10 mouse cellular contexts compared by ENCODE assay signal in the genomic region with DNA sequence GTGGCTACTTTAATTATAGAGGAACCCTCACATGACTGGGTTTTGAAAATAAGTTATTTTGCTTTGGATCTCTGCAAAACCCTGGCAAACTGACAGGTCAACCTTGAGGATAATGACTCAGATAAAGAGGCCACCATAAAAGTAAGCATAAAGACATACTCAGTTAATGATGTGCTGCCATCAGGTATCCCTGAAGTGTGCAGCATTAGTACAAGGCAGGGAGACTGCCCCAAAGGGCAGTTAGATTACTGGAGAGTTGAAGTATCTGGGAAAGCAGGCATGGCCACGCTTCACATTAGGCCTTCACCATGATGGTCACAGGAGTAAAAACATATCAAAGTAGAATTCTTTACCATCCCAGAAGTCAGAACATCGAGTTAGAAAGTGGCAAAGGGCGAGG. TPM values are rescaled to one million over a fixed set of nuclear protein-coding genes. Genes with fewer than 3 reads are reported as not detected.
A peak's percentile ranks its signal among the peaks of the same experiment; 100 is the strongest.
DNase-seq lines count a peak whose midpoint lies in the region; ATAC-seq and TF ChIP-seq lines count a peak whose summit lies in the region.
"Had no signal": no experiment of that assay in that cellular context is flagged by ENCODE, and none has a peak within 500 bp of the region (broad histone marks: within the 10 kb centered on the region; RNA-seq: fewer than 3 reads in every experiment).

No protein-coding gene starts in this region.

- H3K4me1 ChIP-seq in liver, embryonic 11.5 days (replicated peaks; ENCODE audit: control insufficient read depth, insufficient read depth, low read length), result no peaks in the 10 kb centered on the region
- no peaks in the 10 kb centered on the region for H3K4me1 ChIP-seq in liver, postnatal 0 days (ENCODE audit: insufficient read depth)
- 0 out of 2 replicates have a peak, but pooled peaks cover 5% of the 10 kb centered on the region for H3K4me1 ChIP-seq in forebrain, embryonic 13.5 days
- H3K4me1 ChIP-seq in intestine, postnatal 0 days (replicated peaks; ENCODE audit: control insufficient read depth, insufficient read depth, low read length), result 0 out of 2 replicates have a peak, but pooled peaks cover 3% of the 10 kb centered on the region
- H3K4me1 ChIP-seq in neural tube, embryonic 15.5 days, result peaks cover 8% of the 10 kb centered on the region; the same call in 1 of the 2 replicates

- DNase-seq in liver, embryonic 11.5 days (ENCODE audit: low spot score), result no peak
- DNase-seq in liver, postnatal 0 days, result no peak
- DNase-seq in testis, postnatal 14 days (ENCODE audit: low spot score), result no peak
- DNase-seq in embryo, embryonic 11 days, result no peak
- DNase-seq: gastrocnemius, postnatal 10 days had no signal

- WGBS in liver, embryonic 11.5 days, result 67% methylated on average over 3 of the region's 3 CpGs
- WGBS in liver, postnatal 0 days (ENCODE audit: insufficient replicate concordance), result 71% methylated on average over 3 of the region's 3 CpGs
- 84% methylated on average over 3 of the region's 3 CpGs for WGBS in forebrain, embryonic 13.5 days
- WGBS in intestine, postnatal 0 days, result 41% methylated on average over 3 of the region's 3 CpGs
- WGBS in neural tube, embryonic 15.5 days, result 79% methylated on average over 3 of the region's 3 CpGs

- H3K27me3 ChIP-seq in liver, embryonic 11.5 days (replicated peaks; ENCODE audit: control insufficient read depth, insufficient read depth, low read length), result no peaks in the 10 kb centered on the region
- H3K27me3 ChIP-seq in liver, postnatal 0 days (ENCODE audit: insufficient read depth, low read length), result no peaks in the 10 kb centered on the region
- H3K27me3 ChIP-seq in forebrain, embryonic 13.5 days, result no peaks in the 10 kb centered on the region
- no peaks in the 10 kb centered on the region for H3K27me3 ChIP-seq in intestine, postnatal 0 days (replicated peaks; ENCODE audit: control insufficient read depth, insufficient read depth, low read length)
- peaks cover 3% of the 10 kb centered on the region; the same call in 1 of the 2 replicates for H3K27me3 ChIP-seq in neural tube, embryonic 15.5 days (replicated peaks)

- no peak for TF ChIP-seq CTCF in liver, postnatal 0 days (IDR thresholded peaks at IDR 0.05; ENCODE audit: low read depth)
- no peak for TF ChIP-seq CTCF in intestine, postnatal 0 days (IDR thresholded peaks at IDR 0.05; ENCODE audit: low read depth)

- H3K4me2 ChIP-seq in liver, embryonic 11.5 days, result peak overlapping the region; percentile 54; the same call in 1 of the 2 replicates
- no peak overlapping the region for H3K4me2 ChIP-seq in liver, postnatal 0 days (ENCODE audit: low read depth, low read length)
- H3K4me2 ChIP-seq in forebrain, embryonic 13.5 days, result peak overlapping the region; percentile 65
- peak overlapping the region; percentile 55 for H3K4me2 ChIP-seq in intestine, postnatal 0 days (replicated peaks; ENCODE audit: low read depth)
- peak overlapping the region; percentile 80 for H3K4me2 ChIP-seq in neural tube, embryonic 15.5 days

- no peaks in the 10 kb centered on the region for H3K9me3 ChIP-seq in liver, embryonic 11.5 days (ENCODE audit: control insufficient read depth, low read length)
- no peaks in the 10 kb centered on the region for H3K9me3 ChIP-seq in liver, postnatal 0 days (ENCODE audit: low read length)
- no peaks in the 10 kb centered on the region for H3K9me3 ChIP-seq in forebrain, embryonic 13.5 days (replicated peaks)
- H3K9me3 ChIP-seq in intestine, postnatal 0 days (ENCODE audit: control insufficient read depth), result no peaks in the 10 kb centered on the region
- H3K9me3 ChIP-seq in neural tube, embryonic 15.5 days (replicated peaks), result no peaks in the 10 kb centered on the region

- H3K9ac ChIP-seq in liver, embryonic 11.5 days (ENCODE audit: low read depth, low read length), result no peak overlapping the region
- no peak overlapping the region for H3K9ac ChIP-seq in liver, postnatal 0 days (replicated peaks)
- H3K9ac ChIP-seq in forebrain, embryonic 13.5 days, result no peak overlapping the region
- no peak overlapping the region for H3K9ac ChIP-seq in intestine, postnatal 0 days (ENCODE audit: low read depth, low read length)
- no peak overlapping the region for H3K9ac ChIP-seq in neural tube, embryonic 15.5 days (replicated peaks)

- H3K4me3 ChIP-seq in liver, embryonic 11.5 days (ENCODE audit: low read depth, low read length), result peak overlapping the region; percentile 39
- H3K4me3 ChIP-seq in liver, postnatal 0 days (ENCODE audit: low read depth, low read length), result no peak overlapping the region
- H3K4me3 ChIP-seq in forebrain, embryonic 13.5 days, result peak overlapping the region; percentile 42
- peak overlapping the region; percentile 41 for H3K4me3 ChIP-seq in intestine, postnatal 0 days (ENCODE audit: low read depth, low read length)
- H3K4me3 ChIP-seq in neural tube, embryonic 15.5 days (replicated peaks), result peak overlapping the region; percentile 50

- no peak for TF ChIP-seq EP300 in liver, postnatal 0 days (IDR thresholded peaks at IDR 0.05; ENCODE audit: low read depth)

- no peak overlapping the region for H3K27ac ChIP-seq in liver, embryonic 11.5 days (ENCODE audit: low read depth, low read length)
- H3K27ac ChIP-seq in liver, postnatal 0 days (ENCODE audit: low read depth), result no peak overlapping the region
- H3K27ac ChIP-seq in forebrain, embryonic 13.5 days, result no peak overlapping the region
- H3K27ac ChIP-seq in intestine, postnatal 0 days (ENCODE audit: low read depth, low read length), result no peak overlapping the region
- H3K27ac ChIP-seq in neural tube, embryonic 15.5 days (replicated peaks), result no peak overlapping the region
- H3K27ac ChIP-seq: left cerebral cortex, adult 2 months had no signal

- no peak for ATAC-seq in liver, embryonic 11.5 days (replicated peaks; ENCODE audit: low FRiP score)
- ATAC-seq in liver, postnatal 0 days, result no peak
- ATAC-seq in forebrain, embryonic 13.5 days, result no peak
- ATAC-seq in intestine, postnatal 0 days, result no peak
- ATAC-seq in neural tube, embryonic 15.5 days (ENCODE audit: low FRiP score), result no peak
- ATAC-seq in granulocyte monocyte progenitor cell, adult 5-6 weeks (replicated peaks; ENCODE audit: poor library complexity, severe bottlenecking), result no peak

- 0 out of 2 replicates have a peak, but pooled peaks cover 4% of the 10 kb centered on the region for H3K36me3 ChIP-seq in liver, embryonic 11.5 days (ENCODE audit: control insufficient read depth, insufficient read depth, low read length)
- no peaks in the 10 kb centered on the region for H3K36me3 ChIP-seq in liver, postnatal 0 days (replicated peaks; ENCODE audit: insufficient read depth, low read length)
- peaks cover 6% of the 10 kb centered on the region; the same call in 1 of the 2 replicates for H3K36me3 ChIP-seq in forebrain, embryonic 13.5 days (ENCODE audit: poor library complexity, severe bottlenecking)
- no peaks in the 10 kb centered on the region for H3K36me3 ChIP-seq in intestine, postnatal 0 days (ENCODE audit: control insufficient read depth, insufficient read depth)
- no peaks in the 10 kb centered on the region for H3K36me3 ChIP-seq in neural tube, embryonic 15.5 days

RNA-seq across cellular contexts. Expression of a gene that starts 1.3 kb away (rescaled TPM):
- polyA plus RNA-seq in liver, embryonic 11.5 days (2014; fragmentation: Nextera tagmentation; extraction: Ambion mirVana), result 43.0 and 43.4 TPM in 2 replicates
- 5.5 and 5.8 TPM in 2 replicates for polyA plus RNA-seq in liver, postnatal 0 days (2015; fragmentation: Nextera tagmentation; extraction: Ambion mirVana)
- polyA plus RNA-seq in forebrain, embryonic 13.5 days (2015; fragmentation: Nextera tagmentation; extraction: Ambion mirVana), result 62.8 and 63.5 TPM in 2 replicates
- 50.4 and 51.7 TPM in 2 replicates for polyA plus RNA-seq in intestine, postnatal 0 days (2015; fragmentation: Nextera tagmentation; extraction: Ambion mirVana)
- 59.3 and 62.5 TPM in 2 replicates for polyA plus RNA-seq in neural tube, embryonic 15.5 days (2015; fragmentation: Nextera tagmentation; extraction: Ambion mirVana)
- not detected in 2 replicates for total RNA-seq in granulocyte monocyte progenitor cell, adult 5-6 weeks (2014; fragmentation: Nextera tagmentation)
- total RNA-seq in granulocyte monocyte progenitor cell, adult 5-6 weeks (2017), result not detected in 2 replicates

RNA-seq across cellular contexts. Expression of a gene that starts 10.0 kb away (rescaled TPM):
- not detected in 2 replicates for polyA plus RNA-seq in liver, embryonic 11.5 days (2014; fragmentation: Nextera tagmentation; extraction: Ambion mirVana)
- not detected in 2 replicates for polyA plus RNA-seq in liver, postnatal 0 days (2015; fragmentation: Nextera tagmentation; extraction: Ambion mirVana)
- polyA plus RNA-seq in forebrain, embryonic 13.5 days (2015; fragmentation: Nextera tagmentation; extraction: Ambion mirVana), result 0.63 and 0.92 TPM in 2 replicates
- polyA plus RNA-seq in intestine, postnatal 0 days (2015; fragmentation: Nextera tagmentation; extraction: Ambion mirVana), result not detected in 2 replicates
- not detected in 2 replicates for polyA plus RNA-seq in neural tube, embryonic 15.5 days (2015; fragmentation: Nextera tagmentation; extraction: Ambion mirVana)
- total RNA-seq in granulocyte monocyte progenitor cell, adult 5-6 weeks (2014; fragmentation: Nextera tagmentation), result not detected in 2 replicates
- not detected in 2 replicates for total RNA-seq in granulocyte monocyte progenitor cell, adult 5-6 weeks (2017)
- total RNA-seq: gastrocnemius, postnatal 10 days had no signal

RNA-seq across cellular contexts. Expression of a gene that starts 51.2 kb away (rescaled TPM):
- not detected in 2 replicates for polyA plus RNA-seq in liver, embryonic 11.5 days (2014; fragmentation: Nextera tagmentation; extraction: Ambion mirVana)
- polyA plus RNA-seq in liver, postnatal 0 days (2015; fragmentation: Nextera tagmentation; extraction: Ambion mirVana), result not detected in 2 replicates
- 1.4 and 2.4 TPM in 2 replicates for polyA plus RNA-seq in forebrain, embryonic 13.5 days (2015; fragmentation: Nextera tagmentation; extraction: Ambion mirVana)
- polyA plus RNA-seq in intestine, postnatal 0 days (2015; fragmentation: Nextera tagmentation; extraction: Ambion mirVana), result not detected in 2 replicates
- 0.08 and 0.11 TPM in 2 replicates for polyA plus RNA-seq in neural tube, embryonic 15.5 days (2015; fragmentation: Nextera tagmentation; extraction: Ambion mirVana)
- not detected in 2 replicates for total RNA-seq in granulocyte monocyte progenitor cell, adult 5-6 weeks (2014; fragmentation: Nextera tagmentation)
- not detected in 2 replicates for total RNA-seq in granulocyte monocyte progenitor cell, adult 5-6 weeks (2017)
- total RNA-seq: gastrocnemius, postnatal 10 days had no signal

RNA-seq across cellular contexts. Expression of a gene that starts 55.9 kb away (rescaled TPM):
- polyA plus RNA-seq in liver, embryonic 11.5 days (2014; fragmentation: Nextera tagmentation; extraction: Ambion mirVana), result not detected in 2 replicates
- polyA plus RNA-seq in liver, postnatal 0 days (2015; fragmentation: Nextera tagmentation; extraction: Ambion mirVana), result 37.3 and 37.9 TPM in 2 replicates
- not detected in 2 replicates for polyA plus RNA-seq in forebrain, embryonic 13.5 days (2015; fragmentation: Nextera tagmentation; extraction: Ambion mirVana)
- 4.2 and 4.9 TPM in 2 replicates for polyA plus RNA-seq in intestine, postnatal 0 days (2015; fragmentation: Nextera tagmentation; extraction: Ambion mirVana)
- polyA plus RNA-seq in neural tube, embryonic 15.5 days (2015; fragmentation: Nextera tagmentation; extraction: Ambion mirVana), result 92.2 TPM in 1 of 2 replicates, not detected in the other
- not detected in 2 replicates for total RNA-seq in granulocyte monocyte progenitor cell, adult 5-6 weeks (2014; fragmentation: Nextera tagmentation)
- total RNA-seq in granulocyte monocyte progenitor cell, adult 5-6 weeks (2017), result 3.3 TPM in 1 of 2 replicates, not detected in the other
- total RNA-seq: gastrocnemius, postnatal 10 days; left cerebral cortex, adult 2 months had no signal

RNA-seq across cellular contexts. Expression of a gene that starts 57.3 kb away (rescaled TPM):
- polyA plus RNA-seq in liver, embryonic 11.5 days (2014; fragmentation: Nextera tagmentation; extraction: Ambion mirVana), result 0.08 TPM in 1 of 2 replicates, not detected in the other
- polyA plus RNA-seq in liver, postnatal 0 days (2015; fragmentation: Nextera tagmentation; extraction: Ambion mirVana), result 0.58 TPM in 2 replicates
- polyA plus RNA-seq in forebrain, embryonic 13.5 days (2015; fragmentation: Nextera tagmentation; extraction: Ambion mirVana), result 1.9 and 4.4 TPM in 2 replicates
- 0.10 and 0.12 TPM in 2 replicates for polyA plus RNA-seq in intestine, postnatal 0 days (2015; fragmentation: Nextera tagmentation; extraction: Ambion mirVana)
- polyA plus RNA-seq in neural tube, embryonic 15.5 days (2015; fragmentation: Nextera tagmentation; extraction: Ambion mirVana), result 0.13 and 0.37 TPM in 2 replicates
- total RNA-seq in granulocyte monocyte progenitor cell, adult 5-6 weeks (2014; fragmentation: Nextera tagmentation), result 1.7 TPM in 1 of 2 replicates, not detected in the other
- total RNA-seq in granulocyte monocyte progenitor cell, adult 5-6 weeks (2017), result 1.3 and 6.3 TPM in 2 replicates
